Mouse (Mus musculus): ENCODE data around the gene Tnfsf14.

DNA sequence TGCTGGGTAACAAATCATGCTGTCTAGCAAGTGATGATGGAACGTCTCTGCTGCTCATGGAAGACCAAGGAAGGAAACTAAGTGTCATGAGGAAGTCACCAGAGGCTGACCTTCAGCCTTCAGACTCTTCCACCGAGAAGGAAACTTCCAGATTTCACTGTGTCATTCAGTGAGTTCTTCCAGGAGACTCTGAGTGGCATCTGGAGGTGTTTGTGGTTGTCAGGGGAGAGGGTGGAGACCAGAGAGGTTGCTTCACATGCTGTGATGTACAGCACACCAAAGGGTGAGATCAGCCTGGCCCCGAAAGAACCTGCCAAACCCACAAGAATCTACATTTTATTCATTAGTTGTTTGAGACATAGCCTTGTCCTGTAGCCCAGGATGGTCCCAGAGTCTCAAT is 11.1 kb downstream of the Tnfsf14 start:
- TF ChIP-seq CTCF (IDR thresholded peaks at IDR 0.05) (no peak), EP300 (IDR thresholded peaks at IDR 0.05) (no peak)

Measured in lung, postnatal 0 days (tissue).